Mouse (Mus musculus) ES-Bruce4 (cell line): ENCODE results near the gene Igdcc3.

Experiments
- CTCF ChIP-seq: IDR thresholded peaks from one replicate; pipeline ENCODE4 v1.8.1; 2011; ENCODE audit warnings: low read depth, low read length
- POLR2A ChIP-seq: IDR thresholded peaks from one replicate; pipeline ENCODE4 v1.8.1; 2011; ENCODE audit warnings: low read length; ENCODE audit not compliant: insufficient read depth

- TF ChIP-seq POLR2A, result no peak
- no peak for TF ChIP-seq CTCF
Observed at GRCm38 (mm10) chr9:65140491-65140890, 498 bp upstream of the Igdcc3 start.
